Mouse (Mus musculus): ENCODE data around the gene Dhtkd1.

DNA sequence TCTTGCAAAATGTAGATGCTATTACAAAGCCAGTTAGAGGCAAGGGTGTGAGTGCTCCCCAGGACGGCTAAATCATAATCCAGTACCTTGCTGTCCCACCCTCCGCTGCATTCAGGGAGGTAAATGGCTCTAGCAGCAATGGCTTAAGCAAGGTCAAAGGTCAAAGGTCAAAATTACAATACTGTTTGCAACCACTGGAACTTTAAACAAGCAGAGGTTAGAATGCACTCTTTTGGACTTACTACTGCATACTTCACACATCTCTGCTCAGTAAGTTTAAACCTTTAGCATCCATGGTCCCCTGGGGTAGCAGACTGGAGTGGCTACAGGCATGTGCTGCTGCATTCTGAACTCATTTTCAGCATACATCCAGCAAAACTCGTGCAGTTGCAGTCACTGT, 65.1 kb downstream of the Dhtkd1 start:
- TF ChIP-seq CTCF (IDR thresholded peaks at IDR 0.05) (no peak), POLR2A (IDR thresholded peaks at IDR 0.05; ENCODE audit: insufficient read depth, low read depth, low read length) (no peak)

Data from heart, adult 2 months (tissue).